Mouse (Mus musculus): ENCODE data around the gene Olfr43.

Gene Olfr43

GRCm38 (mm10) chr11:74211279-74211678 is at the start of gene Olfr43:
Gene Olfr43, minus strand, starts transcription at chr11:74211379.
- 57% methylated on average over 1 of the region's 1 CpGs for WGBS

- WGBS: 40% methylated on average over 2 of the region's 2 CpGs
Observed at GRCm38 (mm10) chr11:74259508-74259907, 48.3 kb upstream of the Olfr43 start, which contains the start of gene Olfr406. Gene Olfr406, plus strand, starts transcription at chr11:74259808.

DNA sequence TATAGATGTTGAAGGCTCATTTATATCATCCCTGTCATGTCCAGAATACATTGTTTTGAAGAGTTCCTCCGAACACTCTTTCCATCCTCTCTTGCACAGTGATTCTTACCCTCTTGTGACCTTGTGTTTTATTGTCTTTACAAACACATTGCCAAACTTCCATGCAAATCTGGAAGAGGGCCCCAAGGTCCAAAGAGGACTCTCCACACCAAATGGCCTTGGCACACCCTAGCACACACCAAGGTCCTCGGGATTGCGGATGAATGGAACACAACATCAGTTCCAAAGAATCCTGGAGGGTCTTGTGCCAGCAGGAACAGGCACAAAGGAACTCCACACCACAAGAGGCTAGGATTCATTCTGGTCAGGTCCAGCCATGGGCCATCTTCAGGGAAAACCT is 30.0 kb upstream of the Olfr43 start:
- WGBS: 87% methylated on average over 3 of the region's 3 CpGs

DNA sequence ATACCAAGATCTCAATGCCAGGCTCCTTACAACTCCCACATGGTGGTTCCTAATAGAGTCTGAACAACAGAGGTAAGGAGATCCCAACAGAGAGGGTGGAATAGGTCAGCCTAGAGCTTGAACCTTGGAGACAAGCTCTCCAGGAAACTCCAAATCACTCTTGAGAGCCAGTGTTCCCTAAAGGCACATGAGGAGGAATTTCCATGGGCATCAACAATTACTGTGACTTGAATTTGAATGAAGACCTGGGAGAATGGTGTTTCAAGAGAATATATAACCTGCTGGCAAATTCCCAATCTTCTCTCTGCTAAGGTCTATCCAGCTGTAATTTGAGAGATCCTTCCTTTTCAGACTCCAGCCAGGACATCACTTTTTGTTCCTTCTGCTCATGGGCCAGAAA is 25.2 kb downstream of the Olfr43 start, which contains the start of gene Olfr403:
Olfr403 (plus strand) TSS at position 301 of the 400 bp plus-strand sequence.

DNA sequence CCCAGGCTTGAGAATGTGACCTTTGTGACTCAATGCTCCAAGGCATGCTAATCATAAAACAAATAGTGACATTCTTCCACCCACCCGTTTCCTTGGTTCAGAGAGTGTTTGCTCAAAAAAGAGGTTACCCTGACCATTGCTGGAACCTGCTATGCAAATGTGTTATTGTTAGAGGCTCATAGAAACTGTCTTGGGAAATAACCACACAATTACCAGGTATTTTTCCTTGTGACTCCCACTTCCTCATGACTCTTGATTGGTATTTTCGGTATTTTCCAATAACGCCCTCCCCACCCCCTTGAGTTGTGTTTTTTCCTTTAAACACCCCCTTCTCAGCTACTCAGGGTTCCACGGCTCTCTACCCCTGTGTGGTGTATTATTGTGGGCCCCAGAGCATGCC is 27.4 kb downstream of the Olfr43 start:
- 73% methylated on average over 4 of the region's 4 CpGs for WGBS

DNA sequence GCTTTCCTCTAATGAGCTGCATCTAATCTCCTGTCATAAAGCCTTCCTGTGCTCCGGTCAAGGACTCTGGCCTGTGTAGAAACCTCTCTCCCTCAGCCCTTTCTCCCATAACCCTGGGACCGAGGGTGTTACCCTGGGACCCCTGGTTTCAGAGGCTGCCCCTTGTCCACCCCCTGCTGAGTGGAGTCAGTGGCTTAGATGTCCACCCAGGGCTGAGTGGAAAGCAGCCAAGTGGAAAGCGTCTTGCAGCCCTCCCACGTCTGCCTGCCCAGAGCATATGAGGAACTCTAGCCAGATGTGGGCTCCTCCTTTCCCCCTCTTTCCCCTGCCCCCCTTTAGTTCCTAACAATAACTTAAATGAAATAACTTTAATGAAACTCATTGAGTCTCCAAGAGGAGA is 28.0 kb downstream of the Olfr43 start:
- 81% methylated on average over 4 of the region's 4 CpGs for WGBS
